Mouse (Mus musculus): ENCODE measurements around the gene Trpv2. TPM values are rescaled to one million over a fixed set of nuclear protein-coding genes. Genes with fewer than 3 reads are reported as not detected.

Trpv2 gene
- 43.5 and 59.5 TPM in 2 replicates for total RNA-seq (2023)

GRCm38 (mm10) chr11:62573959-62574702, at the start of gene Trpv2:
Trpv2 (plus strand) TSS chr11:62574486.

DNA sequence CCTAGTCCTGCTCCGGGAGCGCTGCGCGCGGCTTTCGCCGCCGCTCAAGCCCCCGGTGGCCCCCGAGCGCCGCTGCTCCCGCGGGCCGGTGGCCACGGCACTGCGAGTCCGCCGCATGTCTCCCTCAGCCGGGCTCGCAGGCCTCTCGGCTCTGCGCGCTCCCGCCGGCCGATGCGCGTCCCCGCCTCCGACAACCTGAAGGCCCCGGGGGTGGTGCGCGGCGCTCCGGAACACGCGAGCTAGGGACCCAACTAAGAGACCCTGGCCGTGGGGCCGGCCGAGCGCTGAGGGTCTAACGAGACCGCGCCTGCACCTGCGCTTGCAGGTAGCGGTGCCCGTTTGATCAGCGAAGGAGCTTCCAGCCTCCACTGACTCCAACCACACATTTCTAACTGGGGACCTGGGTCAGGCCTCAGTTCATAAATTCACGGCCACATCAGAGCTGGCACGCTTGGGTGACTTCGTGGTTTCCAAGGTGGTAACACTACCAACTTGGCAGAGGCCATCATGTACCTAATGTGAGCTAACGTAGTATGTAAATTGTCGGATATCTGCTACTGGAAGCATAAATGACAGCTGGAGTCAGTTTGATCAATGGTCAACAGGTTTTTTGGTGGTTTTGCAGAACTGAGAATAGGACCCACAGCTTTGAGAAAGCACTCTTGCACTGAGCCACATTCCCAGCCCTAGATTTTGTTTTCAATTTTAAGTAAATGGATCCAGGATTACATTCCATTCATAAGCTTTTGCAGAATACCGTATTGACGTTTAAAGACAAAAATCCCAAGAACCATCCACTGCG, 35.0 kb upstream of the Trpv2 start, which contains the start of gene Cenpv:
Cenpv (minus strand) TSS at position 173 of the 802 bp plus-strand sequence.

GRCm38 (mm10) chr11:62550727-62551225, 23.5 kb upstream of the Trpv2 start, which contains the start of gene Ubb:
Ubb (plus strand) TSS chr11:62551171.

GRCm38 (mm10) chr11:62647661-62648590, 73.6 kb downstream of the Trpv2 start, which contains the start of gene Lrrc75a:
Lrrc75a (minus strand) TSS chr11:62648523.

DNA sequence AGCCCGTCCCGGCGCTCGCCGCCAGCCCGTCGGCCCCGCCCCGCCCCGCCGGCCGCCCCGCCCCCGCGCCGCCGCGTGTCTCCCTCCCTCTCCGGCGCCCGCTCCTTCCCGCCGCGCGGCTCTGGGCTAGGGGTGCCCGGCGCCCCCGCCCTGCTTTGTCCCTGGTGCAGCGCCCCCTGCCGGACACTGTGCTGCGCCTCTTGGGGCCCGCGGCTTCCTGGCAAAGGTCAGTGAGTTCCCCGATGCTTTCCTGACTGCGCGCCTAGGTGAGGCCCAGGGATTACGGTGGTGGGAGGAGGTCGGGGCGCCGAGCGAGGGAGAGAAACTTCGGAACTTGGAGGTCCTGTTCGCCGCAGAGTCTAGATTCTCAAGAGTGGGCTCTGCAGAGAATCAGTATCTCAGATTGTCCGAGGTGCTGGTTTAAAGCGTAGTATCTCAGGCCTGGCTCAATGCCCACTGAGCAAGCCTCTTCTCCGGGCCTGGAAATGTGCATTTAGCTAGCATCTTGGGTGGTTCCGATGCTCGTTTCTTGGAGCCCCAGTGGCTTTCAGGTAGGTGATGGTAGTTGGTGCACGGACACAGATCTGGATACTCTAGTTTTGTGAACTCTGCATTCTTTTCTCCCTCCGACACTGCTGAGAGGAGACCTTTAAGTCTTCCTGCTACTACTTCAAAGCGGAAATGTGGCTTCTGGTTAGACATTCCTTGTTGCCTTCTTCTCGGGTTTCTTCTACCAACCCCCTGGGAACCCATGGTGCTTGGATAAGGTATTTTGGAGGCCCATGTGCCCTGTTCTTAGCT, 74.5 kb downstream of the Trpv2 start, which contains the start of gene Mmgt2:
Mmgt2 (plus strand) TSS at position 74 of the 801 bp plus-strand sequence.

Other genes with a start within 250 kb of the Trpv2 start
- 9.3 and 15.4 TPM in 2 replicates for gene Pigl, start 116.0 kb upstream of the Trpv2 start, total RNA-seq (2023)
- gene Ncor1, start 115.9 kb upstream of the Trpv2 start, total RNA-seq (2023) = 411 and 502 TPM in 2 replicates
- gene Cenpv, start 35.2 kb upstream of the Trpv2 start, total RNA-seq (2023) = 1.2 and 2.8 TPM in 2 replicates
- 1,668 and 1,954 TPM in 2 replicates for gene Ubb, start 23.3 kb upstream of the Trpv2 start, total RNA-seq (2023)
- 2.5 and 2.7 TPM in 2 replicates for gene Lrrc75a, start 74.0 kb downstream of the Trpv2 start, total RNA-seq (2023)
- gene Mmgt2, start 74.2 kb downstream of the Trpv2 start, total RNA-seq (2023) = 3.8 and 7.6 TPM in 2 replicates
- 0.54 and 0.70 TPM in 2 replicates for gene Zfp287, start 157.4 kb downstream of the Trpv2 start, total RNA-seq (2023)
- gene Gm10428, start 178.6 kb downstream of the Trpv2 start, total RNA-seq (2023) = not detected in 2 replicates
- not detected in 2 replicates for gene Zfp286, start 215.0 kb downstream of the Trpv2 start, total RNA-seq (2023)
- 12.9 and 16.3 TPM in 2 replicates for gene Trim16, start 245.7 kb downstream of the Trpv2 start, total RNA-seq (2023)

Data from neutrophil, adult 65 days (primary cell).